Mouse (Mus musculus): ENCODE data around the gene Pgap1. TPM values are rescaled to one million over a fixed set of nuclear protein-coding genes. Genes with fewer than 3 reads are reported as not detected.
A peak's percentile ranks its signal among the peaks of the same experiment; 100 is the strongest.

Pgap1 gene
- polyA plus RNA-seq, 1 experiment from 2014 or later = 14.6 TPM

DNA sequence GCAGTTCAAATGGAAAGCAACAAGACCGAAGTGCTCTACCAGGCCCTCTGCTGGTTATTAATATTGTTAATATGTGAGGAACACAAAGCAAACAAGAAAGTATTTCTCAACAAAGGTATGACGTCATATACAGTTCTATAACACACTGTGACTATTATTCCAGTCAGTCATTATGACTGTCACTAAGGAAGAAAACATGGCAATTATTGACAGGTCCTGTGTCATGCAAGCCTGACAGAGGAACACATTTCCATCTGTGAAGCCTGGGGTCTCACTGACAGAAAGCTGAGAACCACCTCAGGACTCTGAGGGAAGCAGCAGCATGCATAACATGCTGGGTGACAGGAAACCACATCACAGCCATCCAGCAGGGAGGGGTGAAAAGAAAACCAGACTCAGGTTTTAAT, 65.0 kb downstream of the Pgap1 start:
- Histone ChIP-seq H3K9me3 (ENCODE audit: control insufficient read depth, low read length) (no peaks in the 10 kb centered on the region), H3K4me1 (replicated peaks; ENCODE audit: control insufficient read depth, insufficient read depth, low read length) (no peaks in the 10 kb centered on the region), H3K27me3 (replicated peaks; ENCODE audit: control insufficient read depth, insufficient read depth, low read length) (no peaks in the 10 kb centered on the region), H3K4me2 (ENCODE audit: low read length) (no peak overlapping the region), H3K4me3 (ENCODE audit: low read depth, low read length) (no peak overlapping the region), H3K9ac (ENCODE audit: low read length) (no peak overlapping the region), H3K36me3 (ENCODE audit: control insufficient read depth, insufficient read depth, low read length) (peaks cover 17% of the 10 kb centered on the region), H3K27ac (ENCODE audit: low read depth) (no peak overlapping the region)
- 80% methylated on average over 2 of the region's 2 CpGs for WGBS
- DNase-seq (ENCODE audit: low spot score) = no peak
- no peak for ATAC-seq (replicated peaks; ENCODE audit: low FRiP score, low TSS enrichment, low read depth)

DNA sequence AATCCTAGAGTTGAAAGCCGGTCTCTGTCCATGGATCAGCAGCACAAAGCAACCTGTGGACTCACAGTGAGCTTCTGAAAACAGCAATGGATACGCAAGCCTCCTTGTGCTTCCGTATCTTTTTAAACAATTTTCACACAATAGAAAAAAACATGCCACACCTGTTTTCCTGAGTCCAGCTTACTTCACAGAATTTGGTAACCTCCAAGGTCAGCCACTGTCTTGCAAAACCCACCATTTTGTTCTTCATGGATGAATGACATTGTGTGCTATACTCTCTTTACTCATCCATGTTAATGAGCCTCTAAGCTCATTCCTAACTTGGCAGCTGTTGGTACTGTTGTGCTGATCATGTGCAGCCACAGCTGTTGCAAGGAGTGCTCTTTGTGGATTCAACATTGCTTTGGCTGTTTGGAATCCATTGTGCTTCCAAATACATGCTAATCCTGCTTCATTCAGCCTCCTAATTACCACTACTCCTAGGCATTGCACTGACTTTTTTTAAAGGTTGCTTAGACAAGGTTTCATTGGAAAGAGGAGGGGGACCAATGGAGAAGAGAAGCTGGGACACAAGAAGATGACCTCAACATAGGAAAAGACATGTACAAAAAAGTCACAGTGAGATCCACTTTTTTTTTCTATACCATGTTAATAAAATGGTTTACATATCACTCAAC, 72.6 kb downstream of the Pgap1 start:
- Histone ChIP-seq H3K4me1 (replicated peaks; ENCODE audit: control insufficient read depth, insufficient read depth, low read length) (no peaks in the 10 kb centered on the region), H3K4me3 (ENCODE audit: low read depth, low read length) (no peak overlapping the region), H3K27ac (ENCODE audit: low read depth) (no peak overlapping the region), H3K9me3 (ENCODE audit: control insufficient read depth, low read length) (no peaks in the 10 kb centered on the region), H3K27me3 (replicated peaks; ENCODE audit: control insufficient read depth, insufficient read depth, low read length) (no peaks in the 10 kb centered on the region), H3K36me3 (ENCODE audit: control insufficient read depth, insufficient read depth, low read length) (peaks cover 17% of the 10 kb centered on the region), H3K4me2 (ENCODE audit: low read length) (no peak overlapping the region), H3K9ac (ENCODE audit: low read length) (no peak overlapping the region)
- WGBS = 89% methylated on average over 3 of the region's 3 CpGs
- ATAC-seq (replicated peaks; ENCODE audit: low FRiP score, low TSS enrichment, low read depth) (no peak), DNase-seq (ENCODE audit: low spot score) (no peak)

DNA sequence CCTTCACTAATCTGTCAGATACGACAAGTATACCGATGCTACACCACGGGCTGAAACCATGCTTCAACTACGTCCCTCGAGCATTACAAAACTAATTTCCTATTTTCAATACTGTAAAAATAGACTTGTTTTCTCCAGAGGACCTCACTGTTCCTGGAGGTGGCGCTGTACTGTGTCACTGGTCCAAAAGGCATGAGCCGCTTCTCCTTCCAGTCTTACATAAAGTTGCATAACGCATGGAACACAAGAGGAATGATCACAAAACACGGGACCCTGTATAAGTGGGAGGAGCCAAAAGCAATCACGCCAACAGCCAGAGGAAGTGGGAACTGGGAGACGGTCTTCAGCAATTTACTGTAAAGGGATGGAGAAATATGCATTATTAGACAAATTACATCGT, 77.0 kb downstream of the Pgap1 start:
- peaks cover 22% of the 10 kb centered on the region for H3K36me3 ChIP-seq (ENCODE audit: control insufficient read depth, insufficient read depth, low read length)
- no peak overlapping the region for H3K9ac ChIP-seq (ENCODE audit: low read length)
- no peaks in the 10 kb centered on the region for H3K27me3 ChIP-seq (replicated peaks; ENCODE audit: control insufficient read depth, insufficient read depth, low read length)
- H3K9me3 ChIP-seq (ENCODE audit: control insufficient read depth, low read length) = no peaks in the 10 kb centered on the region
- no peak overlapping the region for H3K4me2 ChIP-seq (ENCODE audit: low read length)
- H3K27ac ChIP-seq (ENCODE audit: low read depth) = no peak overlapping the region
- WGBS = 94% methylated on average over 12 of the region's 12 CpGs
- no peaks in the 10 kb centered on the region for H3K4me1 ChIP-seq (replicated peaks; ENCODE audit: control insufficient read depth, insufficient read depth, low read length)
- DNase-seq (ENCODE audit: low spot score) (no peak), ATAC-seq (replicated peaks; ENCODE audit: low FRiP score, low TSS enrichment, low read depth) (no peak)
- H3K4me3 ChIP-seq (ENCODE audit: low read depth, low read length) = no peak overlapping the region

DNA sequence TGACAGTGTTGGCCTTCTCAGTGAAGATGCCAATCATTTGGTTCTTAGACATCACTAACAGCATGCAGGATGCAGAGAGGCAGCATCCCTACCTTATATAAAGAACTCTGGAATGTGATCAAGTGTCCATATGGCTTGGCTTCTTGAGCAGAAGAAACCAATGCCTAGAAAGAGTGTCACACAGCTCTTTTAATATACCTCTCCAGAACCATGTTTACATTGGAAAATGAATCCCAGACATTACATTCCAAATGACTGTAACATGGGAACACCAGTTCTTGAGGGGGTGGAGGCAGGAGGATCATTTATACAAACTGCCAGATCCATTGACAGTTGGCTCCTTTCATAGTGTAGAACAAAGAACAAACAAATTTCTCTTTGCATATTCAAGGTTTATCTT, 88.8 kb downstream of the Pgap1 start:
- Histone ChIP-seq H3K36me3 (ENCODE audit: control insufficient read depth, insufficient read depth, low read length) (no peaks in the 10 kb centered on the region), H3K4me1 (replicated peaks; ENCODE audit: control insufficient read depth, insufficient read depth, low read length) (no peaks in the 10 kb centered on the region), H3K9ac (ENCODE audit: low read length) (no peak overlapping the region), H3K27ac (ENCODE audit: low read depth) (no peak overlapping the region), H3K4me2 (ENCODE audit: low read length) (no peak overlapping the region), H3K9me3 (ENCODE audit: control insufficient read depth, low read length) (no peaks in the 10 kb centered on the region), H3K4me3 (ENCODE audit: low read depth, low read length) (no peak overlapping the region), H3K27me3 (replicated peaks; ENCODE audit: control insufficient read depth, insufficient read depth, low read length) (no peaks in the 10 kb centered on the region)
- no peak for DNase-seq (ENCODE audit: low spot score)
- no peak for ATAC-seq (replicated peaks; ENCODE audit: low FRiP score, low TSS enrichment, low read depth)

DNA sequence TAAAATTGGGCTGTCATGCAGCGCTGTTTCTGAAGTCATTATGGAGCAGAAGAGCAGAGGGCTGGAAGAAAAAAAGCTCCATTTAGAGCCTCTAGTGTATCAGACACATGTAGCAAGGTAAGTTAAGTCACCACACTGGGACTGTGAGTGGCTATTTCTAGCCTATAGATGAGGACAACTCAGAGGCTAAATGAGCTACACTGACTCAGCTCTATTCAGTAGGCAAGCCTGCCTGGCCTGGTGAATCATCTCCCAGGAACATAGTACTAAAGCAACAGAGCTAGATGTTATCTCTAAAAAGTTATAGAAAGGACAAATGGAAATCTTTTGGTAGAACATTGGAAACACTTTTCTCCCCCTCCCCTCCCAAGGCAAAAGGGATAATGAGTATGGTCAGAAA, 90.1 kb downstream of the Pgap1 start:
- no peak overlapping the region for H3K4me3 ChIP-seq (ENCODE audit: low read depth, low read length)
- no peaks in the 10 kb centered on the region for H3K36me3 ChIP-seq (ENCODE audit: control insufficient read depth, insufficient read depth, low read length)
- no peak overlapping the region for H3K4me2 ChIP-seq (ENCODE audit: low read length)
- no peaks in the 10 kb centered on the region for H3K4me1 ChIP-seq (replicated peaks; ENCODE audit: control insufficient read depth, insufficient read depth, low read length)
- H3K27ac ChIP-seq (ENCODE audit: low read depth) = no peak overlapping the region
- no peak overlapping the region for H3K9ac ChIP-seq (ENCODE audit: low read length)
- DNase-seq (ENCODE audit: low spot score) (no peak), ATAC-seq (replicated peaks; ENCODE audit: low FRiP score, low TSS enrichment, low read depth) (no peak)
- no peaks in the 10 kb centered on the region for H3K9me3 ChIP-seq (ENCODE audit: control insufficient read depth, low read length)
- 85% methylated on average over 1 of the region's 1 CpGs for WGBS
- no peaks in the 10 kb centered on the region for H3K27me3 ChIP-seq (replicated peaks; ENCODE audit: control insufficient read depth, insufficient read depth, low read length)

DNA sequence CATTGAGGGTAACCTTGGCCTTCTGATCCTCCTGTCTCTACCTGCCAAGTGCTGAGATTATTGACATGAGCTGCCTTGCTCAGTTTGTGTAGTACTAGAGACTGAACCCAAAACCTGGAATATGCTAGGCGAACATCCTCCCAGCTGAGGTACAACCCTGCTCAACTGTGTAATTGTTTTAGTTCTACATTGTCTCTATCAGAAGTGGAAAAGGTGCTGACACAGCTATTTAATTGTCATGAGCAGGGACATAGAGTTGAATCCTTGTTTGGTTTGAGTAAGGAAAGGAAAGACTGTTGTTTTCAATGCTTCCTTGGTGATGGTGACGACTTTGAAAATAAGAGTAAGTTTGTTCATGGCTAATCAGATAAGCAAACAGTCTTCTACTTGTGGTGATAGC, 105.4 kb downstream of the Pgap1 start:
- H3K9ac ChIP-seq (ENCODE audit: low read length) = no peak overlapping the region
- ATAC-seq (replicated peaks; ENCODE audit: low FRiP score, low TSS enrichment, low read depth) = no peak

DNA sequence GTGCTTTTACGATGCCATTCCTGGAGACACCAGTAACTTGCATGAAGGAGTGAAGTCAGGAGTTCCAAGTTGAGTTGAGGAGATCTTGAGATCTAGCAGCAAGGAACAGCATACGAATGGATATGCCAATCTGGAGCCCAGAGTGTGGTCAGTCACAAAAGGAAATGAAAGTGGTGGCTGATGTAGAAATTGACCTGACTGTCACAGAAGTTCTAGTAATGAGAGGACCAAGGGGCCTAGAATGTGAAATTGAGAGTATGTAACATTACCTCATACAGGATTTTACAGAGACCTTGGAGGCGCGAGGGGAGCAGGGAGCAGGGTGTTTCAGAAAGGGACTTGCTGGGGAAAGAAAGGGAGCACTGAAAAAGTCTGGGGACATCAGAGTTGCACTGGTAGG, 108.7 kb downstream of the Pgap1 start:
- H3K27me3 ChIP-seq (replicated peaks; ENCODE audit: control insufficient read depth, insufficient read depth, low read length) = no peaks in the 10 kb centered on the region
- WGBS = 82% methylated on average over 4 of the region's 4 CpGs
- no peak for DNase-seq (ENCODE audit: low spot score)

More for the DNA sequence above, 105.4 kb downstream of the Pgap1 start:
- DNase-seq (ENCODE audit: low spot score) = no peak
- no peak overlapping the region for H3K4me3 ChIP-seq (ENCODE audit: low read depth, low read length)
- 77% methylated on average over 2 of the region's 2 CpGs for WGBS
- H3K9me3 ChIP-seq (ENCODE audit: control insufficient read depth, low read length) = no peaks in the 10 kb centered on the region
- H3K27me3 ChIP-seq (replicated peaks; ENCODE audit: control insufficient read depth, insufficient read depth, low read length) = no peaks in the 10 kb centered on the region
- no peaks in the 10 kb centered on the region for H3K36me3 ChIP-seq (ENCODE audit: control insufficient read depth, insufficient read depth, low read length)
- H3K27ac ChIP-seq (ENCODE audit: low read depth) = no peak overlapping the region
- no peaks in the 10 kb centered on the region for H3K4me1 ChIP-seq (replicated peaks; ENCODE audit: control insufficient read depth, insufficient read depth, low read length)
- no peak overlapping the region for H3K4me2 ChIP-seq (ENCODE audit: low read length)

DNA sequence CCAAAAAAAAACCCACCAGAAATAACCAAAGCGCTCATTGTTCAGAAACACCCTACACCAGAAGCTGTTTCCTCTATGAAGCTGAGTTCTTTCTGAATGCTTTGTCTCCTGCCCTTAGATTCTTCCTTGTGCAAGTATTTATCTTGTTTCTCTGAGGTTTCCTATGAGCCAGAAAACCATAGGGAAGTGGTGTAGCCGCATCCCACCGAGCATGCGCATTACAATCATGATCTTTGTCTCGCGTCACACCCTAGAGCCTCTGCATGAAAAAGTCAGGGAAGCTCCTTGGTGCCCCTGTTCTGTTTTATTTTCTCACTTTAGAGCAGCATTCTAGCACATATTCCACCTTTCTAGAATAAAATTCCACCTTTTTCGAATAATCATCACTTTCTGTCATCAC, 113.8 kb downstream of the Pgap1 start:
- no peak overlapping the region for H3K27ac ChIP-seq (ENCODE audit: low read depth)
- no peak overlapping the region for H3K4me3 ChIP-seq (ENCODE audit: low read depth, low read length)
- no peak overlapping the region for H3K9ac ChIP-seq (ENCODE audit: low read length)
- no peaks in the 10 kb centered on the region for H3K36me3 ChIP-seq (ENCODE audit: control insufficient read depth, insufficient read depth, low read length)
- no peak overlapping the region for H3K4me2 ChIP-seq (ENCODE audit: low read length)
- H3K27me3 ChIP-seq (replicated peaks; ENCODE audit: control insufficient read depth, insufficient read depth, low read length) = no peaks in the 10 kb centered on the region
- H3K9me3 ChIP-seq (ENCODE audit: control insufficient read depth, low read length) = no peaks in the 10 kb centered on the region
- ATAC-seq (replicated peaks; ENCODE audit: low FRiP score, low TSS enrichment, low read depth) (no peak), DNase-seq (ENCODE audit: low spot score) (no peak)
- 54% methylated on average over 7 of the region's 7 CpGs for WGBS
- H3K4me1 ChIP-seq (replicated peaks; ENCODE audit: control insufficient read depth, insufficient read depth, low read length) = no peaks in the 10 kb centered on the region

More for the DNA sequence above, 108.7 kb downstream of the Pgap1 start:
- H3K9me3 ChIP-seq (ENCODE audit: control insufficient read depth, low read length) = no peaks in the 10 kb centered on the region
- ATAC-seq (replicated peaks; ENCODE audit: low FRiP score, low TSS enrichment, low read depth) = no peak
- H3K4me3 ChIP-seq (ENCODE audit: low read depth, low read length) = no peak overlapping the region
- no peak overlapping the region for H3K9ac ChIP-seq (ENCODE audit: low read length)
- no peaks in the 10 kb centered on the region for H3K4me1 ChIP-seq (replicated peaks; ENCODE audit: control insufficient read depth, insufficient read depth, low read length)
- H3K4me2 ChIP-seq (ENCODE audit: low read length) = no peak overlapping the region
- no peaks in the 10 kb centered on the region for H3K36me3 ChIP-seq (ENCODE audit: control insufficient read depth, insufficient read depth, low read length)
- no peak overlapping the region for H3K27ac ChIP-seq (ENCODE audit: low read depth)

DNA sequence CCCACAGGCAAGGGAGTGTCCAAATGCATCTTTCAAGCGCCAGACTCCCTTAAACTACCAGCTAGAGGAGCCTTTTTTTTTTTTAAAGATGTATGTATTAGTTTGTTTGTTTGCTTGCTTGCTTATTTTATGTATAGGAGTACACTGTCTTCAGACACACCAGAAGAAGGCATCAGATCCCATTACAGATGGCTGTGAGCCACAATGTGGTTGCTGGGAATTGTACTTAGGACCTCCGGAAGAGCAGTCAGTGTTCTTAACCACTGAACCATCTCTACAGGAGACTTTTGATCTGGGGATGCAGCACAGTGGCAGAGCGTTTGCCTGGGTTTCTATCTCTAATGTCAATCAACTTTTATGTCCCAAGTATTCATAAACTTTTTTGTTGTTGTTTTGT, 118.4 kb downstream of the Pgap1 start:
- 53% methylated on average over 3 of the region's 3 CpGs for WGBS
- Histone ChIP-seq H3K27ac (ENCODE audit: low read depth) (no peak overlapping the region), H3K36me3 (ENCODE audit: control insufficient read depth, insufficient read depth, low read length) (peaks cover 3% of the 10 kb centered on the region), H3K4me2 (ENCODE audit: low read length) (peak overlapping the region; percentile 82; the same call in 1 of the 2 replicates), H3K9ac (ENCODE audit: low read length) (peak overlapping the region; percentile 89), H3K9me3 (ENCODE audit: control insufficient read depth, low read length) (no peaks in the 10 kb centered on the region), H3K4me3 (ENCODE audit: low read depth, low read length) (peak overlapping the region; percentile 66), H3K4me1 (replicated peaks; ENCODE audit: control insufficient read depth, insufficient read depth, low read length) (0 out of 2 replicates have a peak, but pooled peaks cover 8% of the 10 kb centered on the region), H3K27me3 (replicated peaks; ENCODE audit: control insufficient read depth, insufficient read depth, low read length) (no peaks in the 10 kb centered on the region)
- no peak for ATAC-seq (replicated peaks; ENCODE audit: low FRiP score, low TSS enrichment, low read depth)
- DNase-seq (ENCODE audit: low spot score) = no peak

All from intestine, embryonic 14.5 days (tissue).